Mouse (Mus musculus) limb, embryonic 14.5 days (tissue): ENCODE results near the gene Supv3l1. TPM values are rescaled to one million over a fixed set of nuclear protein-coding genes. Genes with fewer than 3 reads are reported as not detected.

Source experiments
- ATAC-seq: fragments of 200-750 bp; cut with Nextera tagmentation; 2 replicates; pipeline ENCODE4 v1.8.0; 2017; ENCODE audit warnings: low read depth, moderate number of reproducible peaks, moderate TSS enrichment; ENCODE audit not compliant: low FRiP score
- DNase-seq: peaks from one replicate; pipeline ENCODE4 v3.0.0-alpha.2; 2015; ENCODE audit warnings: low spot score
- H3K27ac ChIP-seq: fragments of 300-500 bp; sonication (generic); replicated peaks from 2 replicates; pipeline ENCODE4 v1.5.1; 2014; ENCODE audit warnings: low read depth, mild to moderate bottlenecking, low read length, moderate library complexity, mixed read lengths
- H3K27me3 ChIP-seq: fragments of 300-500 bp; sonication (generic); 2 replicates; pipeline ENCODE4 v1.6.1; 2014; ENCODE audit warnings: low read length, mixed read lengths; ENCODE audit not compliant: control insufficient read depth, insufficient read depth
- H3K36me3 ChIP-seq: fragments of 300-500 bp; sonication (generic); 2 replicates; pipeline ENCODE4 v1.6.1; 2014; ENCODE audit warnings: mild to moderate bottlenecking, low read length, moderate library complexity, mixed read lengths; ENCODE audit not compliant: control insufficient read depth, insufficient read depth
- H3K4me1 ChIP-seq: fragments of 300-500 bp; sonication (generic); 2 replicates; pipeline ENCODE4 v1.6.1; 2014; ENCODE audit warnings: antibody characterized with exemption, low read length, mixed read lengths; ENCODE audit not compliant: control insufficient read depth, insufficient read depth
- H3K4me2 ChIP-seq: fragments of 300-500 bp; sonication (generic); replicated peaks from 2 replicates; pipeline ENCODE4 v1.6.1; 2014; ENCODE audit warnings: low read depth, mild to moderate bottlenecking, low read length, moderate library complexity; ENCODE audit not compliant: severe bottlenecking
- H3K4me3 ChIP-seq: fragments of 300-500 bp; sonication (generic); replicated peaks from 2 replicates; pipeline ENCODE4 v1.5.1; 2014; ENCODE audit warnings: low read length
- H3K9ac ChIP-seq: fragments of 300-500 bp; sonication (generic); 2 replicates; pipeline ENCODE4 v1.6.1; 2014; ENCODE audit warnings: mild to moderate bottlenecking, low read depth, low read length, moderate library complexity; ENCODE audit not compliant: severe bottlenecking
- H3K9me3 ChIP-seq: fragments of 300-500 bp; sonication (generic); 2 replicates; pipeline ENCODE4 v1.6.1; 2016; ENCODE audit warnings: low read length; ENCODE audit not compliant: control insufficient read depth
- POLR2A ChIP-seq: fragments of 200-500 bp; IDR thresholded peaks from 2 replicates; pipeline ENCODE4 v1.8.0; 2012; ENCODE audit warnings: inconsistent platforms, mild to moderate bottlenecking, moderate library complexity, borderline replicate concordance; ENCODE audit not compliant: insufficient read depth, insufficient read length; ENCODE audit errors: extremely low read depth
- WGBS: fragments of 180-500 bp; shearing (Covaris S2); extraction: QIAGEN DNeasy Blood & Tissue Kit; methylation state at CpG from one replicate; pipeline ENCODE4 v1.1.7; 2014; 5-methylcytosine and 5-hydroxymethylcytosine counted together
- polyA plus RNA-seq, 2 experiments: library from polyadenylated mRNA; depleted of rRNA in 1 of 2; stranded (reverse) in 1 of 2; unstranded in 1 of 2; fragments of >200 nt; fragmentation: Nextera tagmentation in 1 of 2; extraction: Ambion mirVana in 1 of 2; gene quantifications; 2 replicates each; pipeline versions ENCODE4 v1.2.1 to v1.2.3; 2012 to 2014

Supv3l1 gene
- polyA plus RNA-seq, 2 experiments = 24.2 to 30.8 TPM

- peaks cover 27% of the 10 kb centered on the region for H3K36me3 ChIP-seq
- no peak for TF ChIP-seq POLR2A
Measured at GRCm38 (mm10) chr10:62425081-62425871, 24.3 kb downstream of the Supv3l1 start.

GRCm38 (mm10) chr10:62422255-62422654, 27.3 kb downstream of the Supv3l1 start, which contains the start of gene Hkdc1:
Gene Hkdc1 (minus strand): TSS chr10:62422491.
- no peak for TF ChIP-seq POLR2A
- Histone ChIP-seq H3K27ac (peak within 1 kb of the TSS; percentile 22; the same call in 1 of the 2 replicates), H3K9ac (0 out of 2 replicates have a peak within 1 kb of the TSS, but pooled peaks have one; percentile 21), H3K27me3 (no peaks in the 10 kb centered on the region), H3K4me1 (peaks cover 13% of the 10 kb centered on the region), H3K4me3 (no peak within 1 kb of the TSS), H3K9me3 (no peaks in the 10 kb centered on the region), H3K4me2 (peak within 1 kb of the TSS; percentile 35; the same call in 1 of the 2 replicates), H3K36me3 (no peaks in the 10 kb centered on the region)
- ATAC-seq (peak; percentile 62), DNase-seq (peak; percentile 20)
- WGBS = 23% methylated on average over 15 of the region's 15 CpGs

More at GRCm38 (mm10) chr10:62425081-62425871, 24.3 kb downstream of the Supv3l1 start:
- Histone ChIP-seq H3K27me3 (no peaks in the 10 kb centered on the region), H3K4me1 (peaks cover 13% of the 10 kb centered on the region), H3K4me3 (no peak overlapping the region), H3K4me2 (no peak overlapping the region), H3K9me3 (no peaks in the 10 kb centered on the region), H3K9ac (no peak overlapping the region), H3K27ac (peak overlapping the region; percentile 59)
- DNase-seq (peak; percentile 62), ATAC-seq (peak; percentile 64)
- 18% methylated on average over 9 of the region's 9 CpGs for WGBS

- Histone ChIP-seq H3K36me3 (no peaks in the 10 kb centered on the region), H3K4me3 (no peak overlapping the region), H3K4me2 (no peak overlapping the region), H3K4me1 (peaks cover 10% of the 10 kb centered on the region), H3K27me3 (no peaks in the 10 kb centered on the region), H3K27ac (no peak overlapping the region), H3K9me3 (no peaks in the 10 kb centered on the region), H3K9ac (no peak overlapping the region)
- ATAC-seq = no peak
- no peak for TF ChIP-seq POLR2A
- 86% methylated on average over 3 of the region's 3 CpGs for WGBS
- DNase-seq = no peak
Measured at GRCm38 (mm10) chr10:62421127-62421526, 28.4 kb downstream of the Supv3l1 start.

GRCm38 (mm10) chr10:62420399-62420798, 29.1 kb downstream of the Supv3l1 start:
- Histone ChIP-seq H3K36me3 (no peaks in the 10 kb centered on the region), H3K4me1 (peaks cover 3% of the 10 kb centered on the region), H3K9ac (no peak overlapping the region), H3K4me2 (no peak overlapping the region), H3K27ac (no peak overlapping the region), H3K27me3 (no peaks in the 10 kb centered on the region), H3K4me3 (no peak overlapping the region), H3K9me3 (no peaks in the 10 kb centered on the region)
- TF ChIP-seq POLR2A = no peak
- ATAC-seq = no peak
- WGBS = 71% methylated on average over 6 of the region's 6 CpGs
- DNase-seq = no peak

- DNase-seq = no peak
- WGBS = 73% methylated on average over 5 of the region's 5 CpGs
- H3K36me3 ChIP-seq = no peaks in the 10 kb centered on the region
- H3K27me3 ChIP-seq = no peaks in the 10 kb centered on the region
- H3K9ac ChIP-seq = no peak overlapping the region
- H3K4me3 ChIP-seq = no peak overlapping the region
- H3K4me2 ChIP-seq = no peak overlapping the region
- no peaks in the 10 kb centered on the region for H3K9me3 ChIP-seq
- H3K4me1 ChIP-seq = no peaks in the 10 kb centered on the region
- H3K27ac ChIP-seq = no peak overlapping the region
- no peak for TF ChIP-seq POLR2A
- ATAC-seq = no peak
Measured at GRCm38 (mm10) chr10:62419422-62419821, 30.1 kb downstream of the Supv3l1 start.
